Mouse (Mus musculus) heart, embryonic 10.5 days (tissue): ENCODE results near the gene Zc3h12d. TPM values are rescaled to one million over a fixed set of nuclear protein-coding genes. Genes with fewer than 3 reads are reported as not detected.

Experiments used
- DNase-seq: peaks from one replicate; pipeline ENCODE4 v3.0.0-alpha.2; 2017; ENCODE audit warnings: low spot score
- H3K27ac ChIP-seq: fragments of 300-500 bp; sonication (generic); 2 replicates; pipeline ENCODE4 v1.5.1; 2016; ENCODE audit warnings: mild to moderate bottlenecking
- H3K27me3 ChIP-seq: fragments of 300-500 bp; sonication (generic); 2 replicates; pipeline ENCODE4 v1.6.1; 2016; ENCODE audit warnings: mild to moderate bottlenecking; ENCODE audit not compliant: poor library complexity, insufficient read depth, severe bottlenecking
- H3K36me3 ChIP-seq: fragments of 300-500 bp; sonication (generic); 2 replicates; pipeline ENCODE4 v1.6.1; 2016; ENCODE audit warnings: mild to moderate bottlenecking, moderate library complexity
- H3K4me1 ChIP-seq: fragments of 300-500 bp; sonication (generic); 2 replicates; pipeline ENCODE4 v1.6.1; 2016; ENCODE audit warnings: mild to moderate bottlenecking
- H3K4me3 ChIP-seq: fragments of 300-500 bp; sonication (generic); 2 replicates; pipeline ENCODE4 v1.5.1; 2016; ENCODE audit warnings: mild to moderate bottlenecking, moderate library complexity
- H3K9me3 ChIP-seq: fragments of 300-500 bp; sonication (generic); 2 replicates; pipeline ENCODE4 v1.6.1; 2016; ENCODE audit warnings: mild to moderate bottlenecking, moderate library complexity
- whole genome bisulfite sequencing: fragments of 180-500 bp; shearing (Covaris S2); methylation state at CpG from one replicate; pipeline ENCODE4 v1.1.7; 2016; 5-methylcytosine and 5-hydroxymethylcytosine counted together
- microRNA-seq: library from miRNA; unstranded; fragments of <30 nt; microRNA quantifications from one replicate; pipeline ENCODE4, GENCODE M21; 2017
- polyA plus RNA-seq: library from polyadenylated mRNA; unstranded; fragments of >200 nt; fragmentation: Nextera tagmentation; extraction: Ambion mirVana; gene quantifications from 2 replicates; pipeline ENCODE4 v1.2.1, GENCODE M21; 2016

Gene Zc3h12d
- polyA plus RNA-seq, 1 experiment from 2014 or later: 0.11 TPM

GRCm38 (mm10) chr10:7907151-7907550 lies 74.9 kb downstream of the Zc3h12d start:
- no peaks in the 10 kb centered on the region for H3K4me1 ChIP-seq
- no peak overlapping the region for H3K4me3 ChIP-seq
- H3K27ac ChIP-seq: no peak overlapping the region
- WGBS: 81% methylated on average over 12 of the region's 12 CpGs
- H3K9me3 ChIP-seq: no peaks in the 10 kb centered on the region
- DNase-seq: no peak
- H3K27me3 ChIP-seq: no peaks in the 10 kb centered on the region
- peaks cover 81% of the 10 kb centered on the region for H3K36me3 ChIP-seq

- Histone ChIP-seq H3K9me3 (no peaks in the 10 kb centered on the region), H3K36me3 (peaks cover 66% of the 10 kb centered on the region), H3K4me1 (peaks cover 5% of the 10 kb centered on the region; the same call in 1 of the 2 replicates), H3K27ac (no peak overlapping the region), H3K27me3 (no peaks in the 10 kb centered on the region), H3K4me3 (no peak overlapping the region)
- 82% methylated on average over 10 of the region's 10 CpGs for WGBS
- no peak for DNase-seq
These were observed 79.0 kb downstream of the Zc3h12d start for GRCm38 (mm10) chr10:7911268-7911667.

Small RNA genes lying within 50 kb of the gene (microRNA-seq; reads per million reads assigned to microRNA genes)
- gene Mir5104: 1.8 reads per million

Other genes starting within 250 kb of the Zc3h12d start
- gene Lrp11, start 242.7 kb upstream of the Zc3h12d start, polyA plus RNA-seq: 3.5 and 3.7 TPM in 2 replicates
- 55.5 and 72.0 TPM in 2 replicates for gene Nup43, start 165.0 kb upstream of the Zc3h12d start, polyA plus RNA-seq
- 143 and 148 TPM in 2 replicates for gene Pcmt1, start 151.3 kb upstream of the Zc3h12d start, polyA plus RNA-seq
- gene Lats1, start 151.3 kb upstream of the Zc3h12d start, polyA plus RNA-seq: 3.6 and 4.7 TPM in 2 replicates
- 42.8 and 57.9 TPM in 2 replicates for gene Katna1, start 106.5 kb upstream of the Zc3h12d start, polyA plus RNA-seq
- 72.4 and 74.5 TPM in 2 replicates for gene Ginm1, start 39.6 kb upstream of the Zc3h12d start, polyA plus RNA-seq
- 31.2 and 38.8 TPM in 2 replicates for gene Ppil4, start 39.6 kb upstream of the Zc3h12d start, polyA plus RNA-seq
- gene Tab2, start 123.8 kb downstream of the Zc3h12d start, polyA plus RNA-seq: 15.5 and 20.7 TPM in 2 replicates